Mouse (Mus musculus) MEL (cell line): Measurements from ENCODE around the gene Opa3. TPM values are rescaled to one million over a fixed set of nuclear protein-coding genes. Genes with fewer than 3 reads are reported as not detected.

Experiments
- DNase-seq: peaks from one replicate; pipeline ENCODE4 v3.0.0; 2011; ENCODE audit warnings: low read depth, low spot score
- H3K27ac ChIP-seq: 2 replicates; pipeline ENCODE4 v1.5.1; 2012; ENCODE audit warnings: low read depth, mild to moderate bottlenecking, control low read depth, low read length, moderate library complexity; ENCODE audit not compliant: control insufficient read depth
- H3K27me3 ChIP-seq, 2 experiments: fragments of 150-350 bp in 1 of 2; sonication (generic) in 1 of 2; 2 replicates each; pipeline ENCODE4 v1.6.1; 2012; ENCODE audit warnings: low read length in 2 of 2, mild to moderate bottlenecking in 2 of 2, improper control_type of control experiment in 1 of 2, moderate library complexity in 1 of 2; ENCODE audit not compliant: insufficient read depth in 2 of 2, control insufficient read depth in 1 of 2
- H3K36me3 ChIP-seq, 2 experiments: 2 replicates each; pipeline ENCODE4 v1.6.1; 2012 to 2014; ENCODE audit warnings: low read length in 2 of 2, improper control_type of control experiment in 1 of 2, inconsistent platforms in 1 of 2, mild to moderate bottlenecking in 1 of 2; ENCODE audit not compliant: insufficient read depth in 2 of 2, control insufficient read depth in 1 of 2
- H3K4me1 ChIP-seq, 2 experiments: fragments of 150-350 bp in 1 of 2; sonication (generic) in 1 of 2; 2 replicates each; pipeline ENCODE4 v1.6.1; 2012; ENCODE audit warnings: low read length in 2 of 2, improper control_type of control experiment in 1 of 2, mild to moderate bottlenecking in 1 of 2; ENCODE audit not compliant: insufficient read depth in 2 of 2, control insufficient read depth in 1 of 2
- H3K4me3 ChIP-seq, 2 experiments: fragments of 150-350 bp in 1 of 2; sonication (generic) in 1 of 2; 2 replicates each; pipeline ENCODE4 v1.5.1; 2012; ENCODE audit warnings: low read depth in 2 of 2, low read length in 2 of 2, mild to moderate bottlenecking in 2 of 2, moderate library complexity in 2 of 2, control low read depth in 1 of 2, improper control_type of control experiment in 1 of 2; ENCODE audit not compliant: control insufficient read depth in 1 of 2, insufficient read depth in 1 of 2
- H3K79me2 ChIP-seq: 2 replicates; pipeline ENCODE4 v1.6.1; 2012; ENCODE audit warnings: mild to moderate bottlenecking, low read length, moderate library complexity; ENCODE audit not compliant: control insufficient read depth, poor library complexity, insufficient read depth
- H3K9ac ChIP-seq: 2 replicates; pipeline ENCODE4 v1.6.1; 2012; ENCODE audit warnings: low read depth, mild to moderate bottlenecking, control low read depth, low read length, moderate library complexity; ENCODE audit not compliant: control insufficient read depth, poor library complexity, severe bottlenecking
- H3K9me3 ChIP-seq: fragments of 150-350 bp; sonication (generic); replicated peaks from 2 replicates; pipeline ENCODE4 v1.6.1; 2012; ENCODE audit warnings: mild to moderate bottlenecking, low read length, improper control_type of control experiment, moderate library complexity; ENCODE audit not compliant: insufficient read depth
- BHLHE40 ChIP-seq: IDR thresholded peaks from 2 replicates; pipeline ENCODE4 v1.6.1; 2012; ENCODE audit warnings: low read depth, mild to moderate bottlenecking, inconsistent platforms, low read length, improper control_type of control experiment, borderline replicate concordance
- CHD1 ChIP-seq: IDR thresholded peaks from 2 replicates; pipeline ENCODE4 v1.6.1; 2012; ENCODE audit warnings: low read depth, mild to moderate bottlenecking, inconsistent platforms, low read length, improper control_type of control experiment
- CHD2 ChIP-seq: IDR thresholded peaks from 2 replicates; pipeline ENCODE4 v1.6.1; 2011; ENCODE audit warnings: low read length, improper control_type of control experiment
- E2F4 ChIP-seq: IDR thresholded peaks from 2 replicates; pipeline ENCODE4 v1.6.1; 2011; ENCODE audit warnings: low read depth, low read length, improper control_type of control experiment, borderline replicate concordance
- ELF1 ChIP-seq: IDR thresholded peaks from 2 replicates; pipeline ENCODE4 v1.6.1; 2014; ENCODE audit warnings: low read depth, mild to moderate bottlenecking, inconsistent platforms, low read length, improper control_type of control experiment, moderate library complexity
- ETS1 ChIP-seq: IDR thresholded peaks from 2 replicates; pipeline ENCODE4 v1.6.1; 2012; ENCODE audit warnings: low read depth, mild to moderate bottlenecking, inconsistent platforms, low read length, improper control_type of control experiment, moderate library complexity
- GABPA ChIP-seq: IDR thresholded peaks from 2 replicates; pipeline ENCODE4 v1.6.1; 2012; ENCODE audit warnings: low read depth, mild to moderate bottlenecking, inconsistent platforms, low read length, improper control_type of control experiment, moderate library complexity
- GATA1 ChIP-seq: IDR thresholded peaks from 2 replicates; pipeline ENCODE4 v1.6.1; 2011; ENCODE audit warnings: low read depth, low read length, improper control_type of control experiment
- HCFC1 ChIP-seq: IDR thresholded peaks from 2 replicates; pipeline ENCODE4 v1.6.1; 2012; ENCODE audit warnings: low read depth, mild to moderate bottlenecking, inconsistent platforms, low read length, improper control_type of control experiment, moderate library complexity
- KAT2A ChIP-seq: conservative IDR thresholded peaks from 2 replicates; pipeline ENCODE4 v1.6.1; 2012; ENCODE audit warnings: low read depth, low read length, improper control_type of control experiment, inconsistent platforms
- MAFK ChIP-seq: IDR thresholded peaks from 2 replicates; pipeline ENCODE4 v1.6.1; 2011; ENCODE audit warnings: low read depth, mild to moderate bottlenecking, low read length, improper control_type of control experiment, borderline replicate concordance
- MAX ChIP-seq: IDR thresholded peaks from 2 replicates; pipeline ENCODE4 v1.6.1; 2011; ENCODE audit warnings: low read length, improper control_type of control experiment
- MAZ ChIP-seq: IDR thresholded peaks from 2 replicates; pipeline ENCODE4 v1.6.1; 2012; ENCODE audit warnings: low read depth, mild to moderate bottlenecking, inconsistent platforms, low read length, improper control_type of control experiment
- MEF2A ChIP-seq: IDR thresholded peaks from 2 replicates; pipeline ENCODE4 v1.6.1; 2014; ENCODE audit warnings: low read depth, mild to moderate bottlenecking, inconsistent platforms, low read length, improper control_type of control experiment; ENCODE audit not compliant: poor library complexity, insufficient replicate concordance, severe bottlenecking; ENCODE audit errors: extremely low read depth
- MXI1 ChIP-seq: IDR thresholded peaks from 2 replicates; pipeline ENCODE4 v1.6.1; 2011; ENCODE audit warnings: mild to moderate bottlenecking, low read depth, low read length, improper control_type of control experiment
- MYB ChIP-seq: IDR thresholded peaks from 2 replicates; pipeline ENCODE4 v1.6.1; 2011; ENCODE audit warnings: mild to moderate bottlenecking, low read depth, low read length, improper control_type of control experiment
- NELFE ChIP-seq: IDR thresholded peaks from 2 replicates; pipeline ENCODE4 v1.6.1; 2011; ENCODE audit warnings: low read depth, low read length, improper control_type of control experiment
- SIN3A ChIP-seq: IDR thresholded peaks from 2 replicates; pipeline ENCODE4 v1.6.1; 2012; ENCODE audit warnings: low read length, improper control_type of control experiment, inconsistent platforms
- SMC3 ChIP-seq: IDR thresholded peaks from 2 replicates; pipeline ENCODE4 v1.6.1; 2011; ENCODE audit warnings: low read depth, low read length, improper control_type of control experiment
- TBP ChIP-seq: IDR thresholded peaks from 2 replicates; pipeline ENCODE4 v1.8.0; 2011; ENCODE audit warnings: low read depth, low read length, improper control_type of control experiment
- TCF12 ChIP-seq: IDR thresholded peaks from 2 replicates; pipeline ENCODE4 v1.6.1; 2014; ENCODE audit warnings: low read depth, mild to moderate bottlenecking, inconsistent platforms, low read length, improper control_type of control experiment, moderate library complexity
- UBTF ChIP-seq: IDR thresholded peaks from 2 replicates; pipeline ENCODE4 v1.6.1; 2012; ENCODE audit warnings: low read depth, mild to moderate bottlenecking, inconsistent platforms, low read length, improper control_type of control experiment, moderate library complexity, borderline replicate concordance; ENCODE audit not compliant: insufficient read depth
- USF2 ChIP-seq, 2 experiments: IDR thresholded peaks; 2 replicates each; pipeline ENCODE4 v1.6.1; 2011 to 2012; ENCODE audit warnings: improper control_type of control experiment in 2 of 2, low read length in 2 of 2, borderline replicate concordance in 1 of 2, inconsistent platforms in 1 of 2, low read depth in 1 of 2, mild to moderate bottlenecking in 1 of 2; ENCODE audit not compliant: insufficient read depth in 1 of 2
- ZC3H11A ChIP-seq: IDR thresholded peaks from 2 replicates; pipeline ENCODE4 v1.6.1; 2012; ENCODE audit warnings: low read depth, mild to moderate bottlenecking, inconsistent platforms, low read length, improper control_type of control experiment
- ZKSCAN1 ChIP-seq: IDR thresholded peaks from 2 replicates; pipeline ENCODE4 v1.6.1; 2012; ENCODE audit warnings: low read depth, mild to moderate bottlenecking, inconsistent platforms, low read length, improper control_type of control experiment, moderate library complexity
- ZMIZ1 ChIP-seq: IDR thresholded peaks from 2 replicates; pipeline ENCODE4 v1.6.1; 2012; ENCODE audit warnings: low read depth, mild to moderate bottlenecking, inconsistent platforms, low read length, improper control_type of control experiment, moderate library complexity
- ZNF384 ChIP-seq: IDR thresholded peaks from 2 replicates; pipeline ENCODE4 v1.6.1; 2012; ENCODE audit warnings: low read depth, mild to moderate bottlenecking, inconsistent platforms, low read length, improper control_type of control experiment
- polyA plus RNA-seq, 2 experiments: library from polyadenylated mRNA; stranded (reverse) in 1 of 2; unstranded in 1 of 2; fragments of >175 nt in 1 of 2; fragments of >200 nt in 1 of 2; gene quantifications; 2 replicates each; pipeline versions ENCODE4 v1.2.1 to v1.2.4; 2012; ENCODE audit warnings: low replicate concordance in 2 of 2, low read depth in 1 of 2; ENCODE audit not compliant: insufficient read length in 2 of 2, insufficient read depth in 1 of 2, missing spikeins in 1 of 2
- total RNA-seq: library from RNA; depleted of rRNA; stranded (reverse); fragments of 300-350 nt; gene quantifications from 2 replicates; pipeline ENCODE4 v1.2.3, GENCODE M21; 2012

Gene Opa3
- total and polyA plus RNA-seq, 3 experiments, result 18.5 to 85.4 (median 37.2) TPM

GRCm38 (mm10) chr7:19269721-19270441 is 41.7 kb downstream of the Opa3 start:
- Histone ChIP-seq H3K79me2 (peaks cover 44% of the 10 kb centered on the region), H3K27ac (peak overlapping the region; percentile 79), H3K4me1 (peaks cover 3 to 34% of the 10 kb centered on the region in 2 experiments; a peak in 3 of 4 replicates), H3K27me3 (no peaks in the 10 kb centered on the region), H3K9ac (peak overlapping the region; percentile 89), H3K4me3 (peak overlapping the region; percentile 94 to 96), H3K9me3 (no peaks in the 10 kb centered on the region), H3K36me3 (peaks cover 0 to 21% of the 10 kb centered on the region in 2 experiments; a peak in 2 of 4 replicates)
- DNase-seq, result peak; percentile 63
- TF ChIP-seq TBP, result no peak
- TF ChIP-seq MXI1, result 0 out of 2 replicates have a peak, but pooled peaks have one; percentile 15
- TF ChIP-seq TCF12, result no peak
- peak; percentile 46; the same call in 1 of the 2 replicates for TF ChIP-seq CHD1
- 0 out of 2 replicates have a peak, but pooled peaks have one; percentile 5 for TF ChIP-seq ETS1
- TF ChIP-seq GATA1, result no peak
- peak; percentile 32; the same call in 1 of the 2 replicates for TF ChIP-seq NELFE
- 0 out of 2 replicates have a peak, but pooled peaks have one; percentile 21 for TF ChIP-seq HCFC1
- TF ChIP-seq ELF1, result 0 out of 2 replicates have a peak, but pooled peaks have one; percentile 10
- peak; percentile 39; the same call in 1 of the 2 replicates for TF ChIP-seq MAZ

- no peaks in the 10 kb centered on the region for H3K9me3 ChIP-seq
- peak overlapping the region; percentile 94 to 96 for H3K4me3 ChIP-seq
- peaks cover 44% of the 10 kb centered on the region for H3K79me2 ChIP-seq
- H3K27me3 ChIP-seq, result no peaks in the 10 kb centered on the region
- peak overlapping the region; percentile 89 for H3K9ac ChIP-seq
- peak overlapping the region; percentile 99 for H3K27ac ChIP-seq
- DNase-seq, result no peak
- peaks cover 0 to 18% of the 10 kb centered on the region in 2 experiments; a peak in 2 of 4 replicates for H3K36me3 ChIP-seq
- H3K4me1 ChIP-seq, result peaks cover 3 to 28% of the 10 kb centered on the region in 2 experiments; a peak in 3 of 4 replicates
- TF ChIP-seq MYB (no peak), E2F4 (no peak), HCFC1 (no peak), MAZ (peak; percentile 8; the same call in 1 of the 2 replicates), ZKSCAN1 (no peak), USF2 (IDR thresholded peaks at IDR 0.05; ENCODE audit: borderline replicate concordance in 1 of 2, insufficient read depth in 1 of 2, low read depth in 1 of 2, low read length in 2 of 2) (no peak), KAT2A (no peak), ETS1 (0 out of 2 replicates have a peak, but pooled peaks have one; percentile 8), ZMIZ1 (no peak), GATA1 (no peak), TCF12 (no peak), UBTF (no peak), ZC3H11A (no peak), ZNF384 (no peak), MAX (no peak), MAFK (no peak), BHLHE40 (no peak), CHD2 (no peak), SIN3A (peak; percentile 13), GABPA (no peak), MEF2A (no peak), SMC3 (no peak)
These were observed 42.5 kb downstream of the Opa3 start for GRCm38 (mm10) chr7:19270509-19271237.
